Mouse (Mus musculus) forebrain, postnatal 0 days (tissue): ENCODE measurements around the gene Socs1. TPM values are rescaled to one million over a fixed set of nuclear protein-coding genes. Genes with fewer than 3 reads are reported as not detected.

Source experiments
- ATAC-seq: fragments of 200-750 bp; cut with Nextera tagmentation; 2 replicates; pipeline ENCODE4 v1.8.0; 2017; ENCODE audit warnings: mild to moderate bottlenecking, moderate library complexity
- DNase-seq: peaks from one replicate; pipeline ENCODE4 v3.0.0-alpha.2; 2015
- H3K27ac ChIP-seq: fragments of 300-500 bp; sonication (generic); 2 replicates; pipeline ENCODE4 v1.5.1; 2014; ENCODE audit warnings: low read depth, mild to moderate bottlenecking, antibody characterized with exemption, low read length, moderate library complexity, mixed read lengths
- H3K27me3 ChIP-seq: fragments of 300-500 bp; sonication (generic); 2 replicates; pipeline ENCODE4 v1.6.1; 2014; ENCODE audit warnings: mild to moderate bottlenecking, low read length, mixed read lengths; ENCODE audit not compliant: insufficient read depth
- H3K36me3 ChIP-seq: fragments of 300-500 bp; sonication (generic); 2 replicates; pipeline ENCODE4 v1.6.1; 2014; ENCODE audit warnings: mild to moderate bottlenecking, moderate library complexity; ENCODE audit not compliant: insufficient read depth
- H3K4me1 ChIP-seq: fragments of 300-500 bp; sonication (generic); 2 replicates; pipeline ENCODE4 v1.6.1; 2014; ENCODE audit warnings: antibody characterized with exemption; ENCODE audit not compliant: insufficient read depth
- H3K4me2 ChIP-seq: fragments of 300-500 bp; sonication (generic); 2 replicates; pipeline ENCODE4 v1.6.1; 2014; ENCODE audit warnings: low read depth, mild to moderate bottlenecking, moderate library complexity
- H3K4me3 ChIP-seq: fragments of 300-500 bp; sonication (generic); 2 replicates; pipeline ENCODE4 v1.5.1; 2014; ENCODE audit warnings: low read depth, low read length, mixed read lengths
- H3K9ac ChIP-seq: fragments of 300-500 bp; sonication (generic); 2 replicates; pipeline ENCODE4 v1.6.1; 2014; ENCODE audit warnings: mild to moderate bottlenecking
- H3K9me3 ChIP-seq: fragments of 300-500 bp; sonication (generic); 2 replicates; pipeline ENCODE4 v1.6.1; 2016; ENCODE audit warnings: low read length
- CTCF ChIP-seq: sonication (generic); IDR thresholded peaks from 2 replicates; pipeline ENCODE4 v1.5.1; 2016; ENCODE audit warnings: antibody characterized with exemption, control low read depth, low read depth
- WGBS: fragments of 180-500 bp; shearing (Covaris S2); extraction: QIAGEN DNeasy Blood & Tissue Kit; methylation state at CpG from one replicate; pipeline ENCODE4 v1.1.7; 2014; 5-methylcytosine and 5-hydroxymethylcytosine counted together
- polyA plus RNA-seq: library from polyadenylated mRNA; unstranded; fragments of >200 nt; fragmentation: Nextera tagmentation; extraction: Ambion mirVana; gene quantifications from 2 replicates; pipeline ENCODE4 v1.2.1, GENCODE M21; 2015
- total RNA-seq: library from RNA; depleted of rRNA; stranded (reverse); fragments of >200 nt; gene quantifications from 2 replicates; pipeline ENCODE4 v1.2.3, GENCODE M21; 2014

Gene Socs1
- total and polyA plus RNA-seq, 2 experiments from 2014 or later: 2.6 to 4.0 TPM

- DNase-seq: no peak
- no peak for ATAC-seq
- no peak for TF ChIP-seq CTCF
- Histone ChIP-seq H3K9me3 (no peaks in the 10 kb centered on the region), H3K4me1 (no peaks in the 10 kb centered on the region), H3K27me3 (no peaks in the 10 kb centered on the region), H3K36me3 (no peaks in the 10 kb centered on the region), H3K4me3 (no peak overlapping the region), H3K27ac (no peak overlapping the region), H3K9ac (no peak overlapping the region), H3K4me2 (no peak overlapping the region)
- 78% methylated on average over 19 of the region's 19 CpGs for WGBS
Measured at GRCm38 (mm10) chr16:10771769-10772510, 13.4 kb downstream of the Socs1 start.

GRCm38 (mm10) chr16:10770531-10771325, 14.6 kb downstream of the Socs1 start:
- H3K4me2 ChIP-seq: no peak overlapping the region
- 0 out of 2 replicates have a peak, but pooled peaks have one; percentile 7 for TF ChIP-seq CTCF
- H3K4me3 ChIP-seq: no peak overlapping the region
- H3K9me3 ChIP-seq: no peaks in the 10 kb centered on the region
- H3K4me1 ChIP-seq: no peaks in the 10 kb centered on the region
- H3K9ac ChIP-seq: no peak overlapping the region
- H3K27me3 ChIP-seq: no peaks in the 10 kb centered on the region
- peak; percentile 55; the same call in 1 of the 2 replicates for ATAC-seq
- H3K36me3 ChIP-seq: no peaks in the 10 kb centered on the region
- DNase-seq: no peak
- no peak overlapping the region for H3K27ac ChIP-seq
- 53% methylated on average over 4 of the region's 4 CpGs for WGBS

GRCm38 (mm10) chr16:10769661-10770060, 15.7 kb downstream of the Socs1 start:
- H3K4me3 ChIP-seq: no peak overlapping the region

GRCm38 (mm10) chr16:10768821-10769220, 16.5 kb downstream of the Socs1 start:
- no peak for TF ChIP-seq CTCF
- no peaks in the 10 kb centered on the region for H3K27me3 ChIP-seq
- H3K4me3 ChIP-seq: no peak overlapping the region
- H3K9ac ChIP-seq: no peak overlapping the region
- no peak overlapping the region for H3K27ac ChIP-seq
- ATAC-seq (no peak), DNase-seq (no peak)
- 71% methylated on average over 9 of the region's 9 CpGs for WGBS
- H3K4me2 ChIP-seq: no peak overlapping the region
- H3K9me3 ChIP-seq: no peaks in the 10 kb centered on the region
- H3K36me3 ChIP-seq: no peaks in the 10 kb centered on the region
- no peaks in the 10 kb centered on the region for H3K4me1 ChIP-seq

More at GRCm38 (mm10) chr16:10769661-10770060, 15.7 kb downstream of the Socs1 start:
- no peaks in the 10 kb centered on the region for H3K27me3 ChIP-seq
- WGBS: 41% methylated on average over 2 of the region's 2 CpGs
- no peak overlapping the region for H3K9ac ChIP-seq
- ATAC-seq (no peak), DNase-seq (no peak)
- no peaks in the 10 kb centered on the region for H3K9me3 ChIP-seq
- TF ChIP-seq CTCF: no peak
- no peak overlapping the region for H3K27ac ChIP-seq
- no peaks in the 10 kb centered on the region for H3K36me3 ChIP-seq
- H3K4me1 ChIP-seq: no peaks in the 10 kb centered on the region
- H3K4me2 ChIP-seq: no peak overlapping the region

GRCm38 (mm10) chr16:10767158-10767557, 18.2 kb downstream of the Socs1 start:
- 42% methylated on average over 4 of the region's 4 CpGs for WGBS
- no peaks in the 10 kb centered on the region for H3K4me1 ChIP-seq
- no peak overlapping the region for H3K4me3 ChIP-seq
- no peak overlapping the region for H3K9ac ChIP-seq
- no peak overlapping the region for H3K4me2 ChIP-seq
- DNase-seq (peak; percentile 51), ATAC-seq (no peak)
- no peaks in the 10 kb centered on the region for H3K9me3 ChIP-seq
- H3K27ac ChIP-seq: no peak overlapping the region
- TF ChIP-seq CTCF: peak; percentile 78
- H3K36me3 ChIP-seq: no peaks in the 10 kb centered on the region
- H3K27me3 ChIP-seq: no peaks in the 10 kb centered on the region

- no peak overlapping the region for H3K4me3 ChIP-seq
- ATAC-seq (no peak), DNase-seq (no peak)
- H3K36me3 ChIP-seq: no peaks in the 10 kb centered on the region
- no peak overlapping the region for H3K9ac ChIP-seq
- no peaks in the 10 kb centered on the region for H3K4me1 ChIP-seq
- TF ChIP-seq CTCF: no peak
- H3K4me2 ChIP-seq: no peak overlapping the region
- WGBS: 70% methylated on average over 2 of the region's 2 CpGs
- no peaks in the 10 kb centered on the region for H3K9me3 ChIP-seq
- H3K27me3 ChIP-seq: no peaks in the 10 kb centered on the region
- H3K27ac ChIP-seq: no peak overlapping the region
Measured at GRCm38 (mm10) chr16:10764323-10764722, 21.0 kb downstream of the Socs1 start.

GRCm38 (mm10) chr16:10763540-10764264, 21.6 kb downstream of the Socs1 start:
- no peaks in the 10 kb centered on the region for H3K4me1 ChIP-seq
- H3K36me3 ChIP-seq: no peaks in the 10 kb centered on the region
- H3K4me2 ChIP-seq: no peak overlapping the region
- TF ChIP-seq CTCF: no peak
- H3K9me3 ChIP-seq: no peaks in the 10 kb centered on the region
- DNase-seq (no peak), ATAC-seq (no peak)
- no peak overlapping the region for H3K9ac ChIP-seq
- 68% methylated on average over 6 of the region's 6 CpGs for WGBS
- no peak overlapping the region for H3K4me3 ChIP-seq
- H3K27me3 ChIP-seq: no peaks in the 10 kb centered on the region
- no peak overlapping the region for H3K27ac ChIP-seq
